Mouse (Mus musculus) forebrain, embryonic 16.5 days (tissue): ENCODE measurements around the gene Smyd1. TPM values are rescaled to one million over a fixed set of nuclear protein-coding genes. Genes with fewer than 3 reads are reported as not detected.

Experiments used
- microRNA-seq: library from miRNA; unstranded; fragments of <30 nt; microRNA quantifications from one replicate; pipeline ENCODE4, GENCODE M21; 2017
- polyA plus RNA-seq: library from polyadenylated mRNA; unstranded; fragments of >200 nt; fragmentation: Nextera tagmentation; extraction: Ambion mirVana; gene quantifications from 2 replicates; pipeline ENCODE4 v1.2.1, GENCODE M21; 2015

Gene Smyd1
- polyA plus RNA-seq, 1 experiment from 2014 or later = 0.25 TPM

Small RNA genes within 50 kb of the gene (microRNA-seq; reads per million reads assigned to microRNA genes)
- gene Mir8112 = 28.1 reads per million, percentile 38 among the genes with 10 or more reads in this experiment

Other genes starting within 250 kb of the Smyd1 start
- 3.2 and 3.3 TPM in 2 replicates for gene Thnsl2, start 177.8 kb downstream of the Smyd1 start, polyA plus RNA-seq
- not detected in 2 replicates for gene Fabp1, start 122.4 kb downstream of the Smyd1 start, polyA plus RNA-seq
- 18.5 and 19.0 TPM in 2 replicates for gene Krcc1, start 50.6 kb downstream of the Smyd1 start, polyA plus RNA-seq
- not detected in 2 replicates for gene Cd8b1, start 555 bp upstream of the Smyd1 start, polyA plus RNA-seq
- not detected in 2 replicates for gene Cd8a, start 51.2 kb upstream of the Smyd1 start, polyA plus RNA-seq
- 8.4 and 9.4 TPM in 2 replicates for gene Rmnd5a, start 118.4 kb upstream of the Smyd1 start, polyA plus RNA-seq
- gene Rnf103, start 171.7 kb upstream of the Smyd1 start, polyA plus RNA-seq = 22.1 and 24.8 TPM in 2 replicates
- 66.8 and 70.1 TPM in 2 replicates for gene Chmp3, start 221.6 kb upstream of the Smyd1 start, polyA plus RNA-seq